ENCODE assay signal across 8 mouse cellular contexts in genomic region chr17:49615241-49615651, GRCm38 (mm10). TPM values are rescaled to one million over a fixed set of nuclear protein-coding genes. Genes with fewer than 3 reads are reported as not detected.
DNase-seq lines count a peak whose midpoint lies in the region; ATAC-seq and TF ChIP-seq lines count a peak whose summit lies in the region.

No protein-coding gene starts in this region.

- peaks cover 16% of the 10 kb centered on the region for H3K4me1 ChIP-seq in lung, embryonic 15.5 days
- H3K4me1 ChIP-seq in limb, embryonic 13.5 days: 0 out of 2 replicates have a peak, but pooled peaks cover 15% of the 10 kb centered on the region
- H3K4me1 ChIP-seq in olfactory bulb, adult 2 months (ENCODE audit: control insufficient read depth, insufficient read depth, low read length): peaks cover 6% of the 10 kb centered on the region

- H3K36me3 ChIP-seq in lung, embryonic 15.5 days: no peaks in the 10 kb centered on the region
- no peaks in the 10 kb centered on the region for H3K36me3 ChIP-seq in limb, embryonic 13.5 days

- H3K27ac ChIP-seq in lung, embryonic 15.5 days: no peak overlapping the region
- H3K27ac ChIP-seq in limb, embryonic 13.5 days: no peak overlapping the region
- H3K27ac ChIP-seq in olfactory bulb, adult 2 months (ENCODE audit: insufficient read depth, low read depth, low read length): no peak overlapping the region

- 0% methylated on average over 26 of the region's 26 CpGs for WGBS in lung, embryonic 15.5 days
- WGBS in limb, embryonic 13.5 days: under 1% methylated on average over 23 of the region's 26 CpGs
- 1% methylated on average over 26 of the region's 26 CpGs for WGBS in olfactory bulb, adult 2 months

- H3K4me3 ChIP-seq in lung, embryonic 15.5 days: peak overlapping the region; percentile 62
- peak overlapping the region; percentile 61 for H3K4me3 ChIP-seq in limb, embryonic 13.5 days
- H3K4me3 ChIP-seq in olfactory bulb, adult 2 months (ENCODE audit: insufficient read depth, low read depth, low read length): peak overlapping the region; percentile 54

- no peaks in the 10 kb centered on the region for H3K9me3 ChIP-seq in lung, embryonic 15.5 days
- H3K9me3 ChIP-seq in limb, embryonic 13.5 days: no peaks in the 10 kb centered on the region

- H3K4me2 ChIP-seq in lung, embryonic 15.5 days: peak overlapping the region; percentile 94
- H3K4me2 ChIP-seq in limb, embryonic 13.5 days (replicated peaks): peak overlapping the region; percentile 83

- no peak for TF ChIP-seq POLR2A in olfactory bulb, adult 2 months (IDR thresholded peaks at IDR 0.05; ENCODE audit: insufficient read depth, low read depth, low read length)

- no peak for DNase-seq in cerebellum, adult 9-11 months
- DNase-seq in lung, postnatal 10 days: no peak
- DNase-seq in yolk sac, embryonic 10.5 days (ENCODE audit: low spot score): no peak
- no peak for DNase-seq in right cerebral cortex, adult 18-20 months

- TF ChIP-seq CTCF in olfactory bulb, adult 2 months (IDR thresholded peaks at IDR 0.05; ENCODE audit: insufficient read depth, low read depth, low read length): no peak

- H3K27me3 ChIP-seq in lung, embryonic 15.5 days: no peaks in the 10 kb centered on the region
- H3K27me3 ChIP-seq in limb, embryonic 13.5 days: no peaks in the 10 kb centered on the region

- H3K9ac ChIP-seq in lung, embryonic 15.5 days: peak overlapping the region; percentile 38
- H3K9ac ChIP-seq in limb, embryonic 13.5 days: peak overlapping the region; percentile 70

- peak; percentile 45 for ATAC-seq in cerebellum, adult (ENCODE audit: insufficient number of reproducible peaks, low FRiP score, low TSS enrichment)
- peak; percentile 80 for ATAC-seq in lung, embryonic 15.5 days (ENCODE audit: borderline replicate concordance, extremely low read depth, low FRiP score, low TSS enrichment)
- ATAC-seq in limb, embryonic 13.5 days (ENCODE audit: low FRiP score, low read depth): peak; percentile 76

RNA-seq across cellular contexts. Expression of gene Kif6, which starts 0.3 kb away (rescaled TPM):
- 3.6 and 4.7 TPM in 2 replicates for polyA plus RNA-seq in lung, embryonic 15.5 days (2015; fragmentation: Nextera tagmentation; extraction: Ambion mirVana)
- polyA plus RNA-seq in limb, embryonic 13.5 days (2015; fragmentation: Nextera tagmentation; extraction: Ambion mirVana): 2.3 and 2.6 TPM in 2 replicates
- polyA plus RNA-seq in olfactory bulb, adult 2 months (2012; ENCODE audit: insufficient read depth, insufficient read length, low replicate concordance, missing spikeins): not detected in 2 replicates

RNA-seq across cellular contexts. Expression of gene Daam2, which starts 51.1 kb away (rescaled TPM):
- 14.0 and 15.8 TPM in 2 replicates for polyA plus RNA-seq in lung, embryonic 15.5 days (2015; fragmentation: Nextera tagmentation; extraction: Ambion mirVana)
- 12.5 and 14.7 TPM in 2 replicates for polyA plus RNA-seq in limb, embryonic 13.5 days (2015; fragmentation: Nextera tagmentation; extraction: Ambion mirVana)
- not detected in 2 replicates for polyA plus RNA-seq in olfactory bulb, adult 2 months (2012; ENCODE audit: insufficient read depth, insufficient read length, low replicate concordance, missing spikeins)
